Mouse (Mus musculus) stomach, postnatal 0 days (tissue): ENCODE measurements at regions not wholly inside any gene's neighbourhood (a gene's known extent, or its start where the extent isn't known, plus 50 kb on each side); places are given as distances from the start of the nearest gene placed in this dataset.

Source experiments
- CTCF ChIP-seq: IDR thresholded peaks from 2 replicates; pipeline ENCODE4 v1.5.1; 2016; ENCODE audit warnings: antibody characterized with exemption, low read depth, mild to moderate bottlenecking, moderate library complexity
- EP300 ChIP-seq: optimal IDR thresholded peaks from 2 replicates; pipeline ENCODE3; 2016; ENCODE audit warnings: antibody characterized with exemption

DNA sequence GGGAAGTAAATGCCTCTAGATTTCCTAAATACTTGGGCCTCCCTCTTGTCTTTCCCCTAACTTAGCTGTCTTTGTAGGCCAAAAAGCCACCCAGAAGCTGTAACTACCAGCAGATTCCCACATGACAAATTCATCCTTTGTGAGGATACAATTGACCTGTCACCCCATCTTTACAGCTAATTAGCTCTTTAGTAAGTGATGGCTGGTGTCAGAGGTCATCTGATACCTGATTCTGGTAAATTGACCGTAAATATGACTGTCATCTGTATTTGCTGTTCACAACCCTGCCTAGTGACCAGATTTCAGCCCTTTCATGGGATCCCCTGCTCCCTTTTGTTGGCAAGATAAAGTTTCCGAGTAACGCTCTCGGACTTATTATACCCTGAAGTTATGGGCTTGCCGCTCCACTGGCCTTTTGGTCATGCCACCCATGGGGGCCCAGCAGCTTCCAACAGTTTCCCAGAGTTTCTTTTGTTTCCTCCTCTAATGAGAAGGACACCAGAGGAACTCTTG is 279.5 kb downstream of the Gpat3 start:
- TF ChIP-seq CTCF (no peak), EP300 (no peak)
